Mouse (Mus musculus): ENCODE measurements around the gene Cnga1. TPM values are rescaled to one million over a fixed set of nuclear protein-coding genes. Genes with fewer than 3 reads are reported as not detected.
A peak's percentile ranks its signal among the peaks of the same experiment; 100 is the strongest.
"Not testable (repeated sequence)": the region's sequence is repeated elsewhere in the genome, so short reads cannot be mapped to it uniquely, and the experiment has no call there.

Cnga1 gene
- polyA plus RNA-seq, 2 experiments: 0.03 TPM; not detected in 1

DNA sequence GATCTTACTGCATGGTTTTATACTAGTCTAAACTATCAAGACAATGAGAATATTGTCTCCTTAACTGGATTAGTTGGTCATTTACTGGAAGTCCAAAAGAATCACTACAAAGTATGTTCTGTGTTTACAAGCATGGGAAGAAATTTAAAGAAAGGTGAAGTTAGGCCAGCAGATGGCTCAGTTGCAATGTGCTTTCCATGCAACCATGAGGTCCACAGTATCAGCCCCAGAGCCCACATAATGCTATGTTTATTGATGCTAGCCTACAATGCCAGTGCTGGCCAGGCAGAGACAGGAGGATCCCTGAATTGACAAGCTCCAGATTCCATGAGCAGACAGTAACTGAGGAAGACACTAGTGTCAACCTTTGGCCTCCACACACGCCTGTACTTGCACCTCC is 23.1 kb downstream of the Cnga1 start:
- 86% methylated on average over 1 of the region's 1 CpGs for WGBS
- Histone ChIP-seq H3K9ac (ENCODE audit: low read depth, low read length, severe bottlenecking) (no peak overlapping the region), H3K4me2 (replicated peaks; ENCODE audit: low read depth, low read length, severe bottlenecking) (no peak overlapping the region), H3K27me3 (ENCODE audit: control insufficient read depth, insufficient read depth, low read length) (no peaks in the 10 kb centered on the region), H3K36me3 (ENCODE audit: control insufficient read depth, insufficient read depth, low read length) (no peaks in the 10 kb centered on the region), H3K27ac (replicated peaks; ENCODE audit: low read depth, low read length) (no peak overlapping the region), H3K4me3 (replicated peaks; ENCODE audit: low read length) (no peak overlapping the region), H3K9me3 (ENCODE audit: control insufficient read depth, low read length) (no peaks in the 10 kb centered on the region), H3K4me1 (ENCODE audit: control insufficient read depth, insufficient read depth, low read length) (no peaks in the 10 kb centered on the region)
- no peak for DNase-seq (ENCODE audit: low spot score)
- ATAC-seq (ENCODE audit: low FRiP score, low read depth): no peak
- no peak for TF ChIP-seq POLR2A (IDR thresholded peaks at IDR 0.05; ENCODE audit: borderline replicate concordance, extremely low read depth, insufficient read depth, insufficient read length)

DNA sequence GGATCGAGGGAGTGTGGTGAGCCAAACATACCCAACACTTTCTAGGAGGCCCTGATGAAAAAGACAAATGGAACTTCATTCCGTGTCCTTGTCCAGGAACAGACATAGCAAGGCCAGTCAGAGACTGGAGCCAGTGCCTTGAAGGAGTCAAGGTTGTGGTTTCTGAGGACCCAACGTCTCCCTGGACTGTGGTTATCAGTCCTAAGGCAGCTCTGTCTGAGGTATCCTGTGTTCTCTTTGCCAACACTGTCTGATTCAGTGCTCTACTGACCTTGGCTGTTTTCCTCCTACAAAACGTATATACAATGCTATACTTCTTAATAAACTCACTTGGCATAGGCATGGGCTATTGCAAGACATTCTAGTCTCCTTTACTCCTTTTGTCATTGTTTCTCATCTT is 26.7 kb downstream of the Cnga1 start:
- H3K9ac ChIP-seq (ENCODE audit: low read depth, low read length, severe bottlenecking): no peak overlapping the region
- TF ChIP-seq POLR2A (IDR thresholded peaks at IDR 0.05; ENCODE audit: borderline replicate concordance, extremely low read depth, insufficient read depth, insufficient read length): no peak
- no peaks in the 10 kb centered on the region for H3K4me1 ChIP-seq (ENCODE audit: control insufficient read depth, insufficient read depth, low read length)
- H3K27me3 ChIP-seq (ENCODE audit: control insufficient read depth, insufficient read depth, low read length): no peaks in the 10 kb centered on the region
- no peaks in the 10 kb centered on the region for H3K9me3 ChIP-seq (ENCODE audit: control insufficient read depth, low read length)
- H3K4me3 ChIP-seq (replicated peaks; ENCODE audit: low read length): no peak overlapping the region
- H3K36me3 ChIP-seq (ENCODE audit: control insufficient read depth, insufficient read depth, low read length): no peaks in the 10 kb centered on the region
- H3K4me2 ChIP-seq (replicated peaks; ENCODE audit: low read depth, low read length, severe bottlenecking): no peak overlapping the region
- 90% methylated on average over 4 of the region's 4 CpGs for WGBS
- DNase-seq (ENCODE audit: low spot score) (no peak), ATAC-seq (ENCODE audit: low FRiP score, low read depth) (no peak)
- H3K27ac ChIP-seq (replicated peaks; ENCODE audit: low read depth, low read length): no peak overlapping the region

DNA sequence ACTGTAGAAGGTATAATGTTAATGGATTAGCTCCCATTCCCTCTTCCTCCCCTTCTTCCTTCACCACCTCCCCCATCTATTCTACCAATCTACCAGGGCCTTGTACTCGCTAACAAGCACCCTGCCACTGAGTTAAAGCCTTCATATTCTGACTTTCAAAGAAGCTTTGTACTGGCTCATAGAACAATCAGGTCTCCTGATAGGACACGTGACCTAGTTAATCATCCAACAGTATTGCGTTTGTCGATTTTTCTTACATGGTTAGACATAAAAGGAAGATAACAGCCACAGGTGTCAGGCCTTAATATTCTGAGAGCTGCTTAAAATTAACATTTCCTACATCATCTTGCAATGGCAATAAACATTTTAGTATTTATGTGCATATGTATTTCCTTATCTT is 40.9 kb downstream of the Cnga1 start:
- TF ChIP-seq POLR2A (IDR thresholded peaks at IDR 0.05; ENCODE audit: borderline replicate concordance, extremely low read depth, insufficient read depth, insufficient read length): no peak
- WGBS: 93% methylated on average over 4 of the region's 4 CpGs

DNA sequence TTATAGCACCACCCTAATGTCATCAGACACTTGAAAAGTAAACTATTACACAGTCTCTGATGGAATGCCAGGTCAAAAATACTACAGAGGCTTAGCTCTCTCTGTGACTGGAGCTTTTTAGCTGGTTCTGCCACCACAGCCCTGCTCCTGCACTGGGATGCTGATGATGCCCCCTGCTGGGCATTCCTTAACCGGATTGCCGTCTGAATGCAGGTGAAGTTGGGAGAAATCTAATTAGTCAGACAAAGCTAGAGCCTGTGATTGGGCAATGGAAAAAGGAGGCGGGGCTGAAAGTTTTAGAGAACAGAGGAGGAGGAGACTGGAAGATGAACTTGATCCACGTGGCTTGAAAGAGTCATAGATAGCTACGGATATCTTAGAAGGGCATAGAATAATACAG is 43.1 kb downstream of the Cnga1 start:
- Histone ChIP-seq H3K9me3 (ENCODE audit: control insufficient read depth, low read length) (no peaks in the 10 kb centered on the region), H3K27ac (replicated peaks; ENCODE audit: low read depth, low read length) (no peak overlapping the region), H3K27me3 (ENCODE audit: control insufficient read depth, insufficient read depth, low read length) (no peaks in the 10 kb centered on the region), H3K4me1 (ENCODE audit: control insufficient read depth, insufficient read depth, low read length) (no peaks in the 10 kb centered on the region), H3K4me3 (replicated peaks; ENCODE audit: low read length) (no peak overlapping the region), H3K9ac (ENCODE audit: low read depth, low read length, severe bottlenecking) (no peak overlapping the region), H3K4me2 (replicated peaks; ENCODE audit: low read depth, low read length, severe bottlenecking) (no peak overlapping the region), H3K36me3 (ENCODE audit: control insufficient read depth, insufficient read depth, low read length) (no peaks in the 10 kb centered on the region)
- peak; percentile 27 for DNase-seq (ENCODE audit: low spot score)
- WGBS: 19% methylated on average over 5 of the region's 5 CpGs
- no peak; the same call in 1 of the 2 replicates for ATAC-seq (ENCODE audit: low FRiP score, low read depth)
- no peak for TF ChIP-seq POLR2A (IDR thresholded peaks at IDR 0.05; ENCODE audit: borderline replicate concordance, extremely low read depth, insufficient read depth, insufficient read length)

More for the DNA sequence above, 40.9 kb downstream of the Cnga1 start:
- Histone ChIP-seq H3K27me3 (ENCODE audit: control insufficient read depth, insufficient read depth, low read length) (no peaks in the 10 kb centered on the region), H3K4me3 (replicated peaks; ENCODE audit: low read length) (no peak overlapping the region), H3K27ac (replicated peaks; ENCODE audit: low read depth, low read length) (no peak overlapping the region), H3K4me2 (replicated peaks; ENCODE audit: low read depth, low read length, severe bottlenecking) (no peak overlapping the region), H3K9ac (ENCODE audit: low read depth, low read length, severe bottlenecking) (no peak overlapping the region), H3K9me3 (ENCODE audit: control insufficient read depth, low read length) (no peaks in the 10 kb centered on the region), H3K4me1 (ENCODE audit: control insufficient read depth, insufficient read depth, low read length) (no peaks in the 10 kb centered on the region), H3K36me3 (ENCODE audit: control insufficient read depth, insufficient read depth, low read length) (no peaks in the 10 kb centered on the region)
- DNase-seq (ENCODE audit: low spot score) (no peak), ATAC-seq (ENCODE audit: low FRiP score, low read depth) (no peak)

DNA sequence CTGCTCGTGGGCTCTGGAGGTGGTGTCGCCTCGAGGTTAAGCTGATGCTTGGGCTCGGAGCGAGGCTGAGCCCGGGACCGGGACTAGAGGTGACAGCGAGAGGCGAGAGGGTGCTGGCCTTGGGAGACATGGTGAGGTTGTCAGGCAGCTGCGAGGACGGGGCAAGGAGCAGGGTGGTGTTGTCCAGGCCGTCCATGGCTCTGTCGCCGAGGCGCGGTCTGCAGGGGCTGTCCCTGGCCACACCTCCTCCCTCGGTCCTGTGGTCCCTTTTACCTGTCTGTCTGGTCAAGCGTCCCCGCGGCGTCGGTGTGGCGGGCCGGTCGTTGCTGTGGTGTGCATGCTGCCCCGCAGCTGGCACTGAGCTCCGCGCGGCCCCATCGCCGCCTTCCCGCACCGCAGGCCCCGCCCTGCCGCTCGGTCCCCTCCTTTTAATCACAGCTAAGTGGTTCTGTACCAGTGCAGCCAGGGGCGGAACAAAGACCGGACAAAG is 56.8 kb downstream of the Cnga1 start, which contains the start of gene Gm5868:
Gene Gm5868, minus strand, starts transcription at position 360 of the 490 bp plus-strand sequence.
- peak within 1 kb of the TSS; percentile 34 for H3K4me3 ChIP-seq (replicated peaks; ENCODE audit: low read length)
- H3K9me3 ChIP-seq (ENCODE audit: control insufficient read depth, low read length): no peaks in the 10 kb centered on the region
- DNase-seq (ENCODE audit: low spot score) (no peak), ATAC-seq (ENCODE audit: low FRiP score, low read depth) (no peak)
- peaks cover 14% of the 10 kb centered on the region; the same call in 1 of the 2 replicates for H3K27me3 ChIP-seq (ENCODE audit: control insufficient read depth, insufficient read depth, low read length)
- peak within 1 kb of the TSS; percentile 59 for H3K4me2 ChIP-seq (replicated peaks; ENCODE audit: low read depth, low read length, severe bottlenecking)
- 1% methylated on average over 30 of the region's 38 CpGs for WGBS
- no peak for TF ChIP-seq POLR2A (IDR thresholded peaks at IDR 0.05; ENCODE audit: borderline replicate concordance, extremely low read depth, insufficient read depth, insufficient read length)
- no peaks in the 10 kb centered on the region for H3K36me3 ChIP-seq (ENCODE audit: control insufficient read depth, insufficient read depth, low read length)
- peak within 1 kb of the TSS; percentile 40 for H3K9ac ChIP-seq (ENCODE audit: low read depth, low read length, severe bottlenecking)
- H3K27ac ChIP-seq (replicated peaks; ENCODE audit: low read depth, low read length): no peak within 1 kb of the TSS
- H3K4me1 ChIP-seq (ENCODE audit: control insufficient read depth, insufficient read depth, low read length): no peaks in the 10 kb centered on the region

DNA sequence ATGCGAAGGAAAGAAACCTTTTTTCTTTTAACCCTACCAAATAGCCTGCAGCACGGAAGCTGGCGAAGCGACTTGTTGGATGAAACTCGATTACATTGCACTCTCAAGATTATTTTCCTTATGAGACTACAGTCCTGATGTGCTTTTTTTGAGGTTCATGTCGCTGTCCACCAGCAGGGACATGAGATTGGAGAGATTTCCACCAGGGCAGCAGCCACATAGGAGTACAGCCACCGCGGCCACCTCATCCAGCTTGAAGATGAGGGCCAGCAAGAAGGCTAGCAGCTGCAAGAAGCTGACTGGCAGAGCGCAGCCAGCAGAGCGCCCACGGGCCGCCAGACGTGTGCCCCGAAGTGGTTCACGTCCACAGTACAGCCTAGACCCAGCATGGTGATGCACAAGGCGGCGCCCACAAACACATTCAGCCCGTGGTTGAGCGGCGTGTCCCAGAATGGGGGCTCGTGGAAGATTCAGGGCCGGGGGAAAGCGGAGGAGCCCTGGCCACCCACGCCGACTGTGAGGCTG is 57.3 kb downstream of the Cnga1 start:
- H3K4me1 ChIP-seq (ENCODE audit: control insufficient read depth, insufficient read depth, low read length); DNase-seq (ENCODE audit: low spot score); ATAC-seq (ENCODE audit: low FRiP score, low read depth); H3K9me3 ChIP-seq (ENCODE audit: control insufficient read depth, low read length); H3K36me3 ChIP-seq (ENCODE audit: control insufficient read depth, insufficient read depth, low read length); H3K27ac ChIP-seq (replicated peaks; ENCODE audit: low read depth, low read length): not testable (repeated sequence)
- Histone ChIP-seq H3K9ac (ENCODE audit: low read depth, low read length, severe bottlenecking) (peak overlapping the region; percentile 40; the same call in 1 of the 2 replicates), H3K4me3 (replicated peaks; ENCODE audit: low read length) (peak overlapping the region; percentile 34), H3K27me3 (ENCODE audit: control insufficient read depth, insufficient read depth, low read length) (peaks cover 14% of the 10 kb centered on the region; the same call in 1 of the 2 replicates), H3K4me2 (replicated peaks; ENCODE audit: low read depth, low read length, severe bottlenecking) (peak overlapping the region; percentile 59)
- 40% methylated on average over 22 of the region's 25 CpGs for WGBS

DNA sequence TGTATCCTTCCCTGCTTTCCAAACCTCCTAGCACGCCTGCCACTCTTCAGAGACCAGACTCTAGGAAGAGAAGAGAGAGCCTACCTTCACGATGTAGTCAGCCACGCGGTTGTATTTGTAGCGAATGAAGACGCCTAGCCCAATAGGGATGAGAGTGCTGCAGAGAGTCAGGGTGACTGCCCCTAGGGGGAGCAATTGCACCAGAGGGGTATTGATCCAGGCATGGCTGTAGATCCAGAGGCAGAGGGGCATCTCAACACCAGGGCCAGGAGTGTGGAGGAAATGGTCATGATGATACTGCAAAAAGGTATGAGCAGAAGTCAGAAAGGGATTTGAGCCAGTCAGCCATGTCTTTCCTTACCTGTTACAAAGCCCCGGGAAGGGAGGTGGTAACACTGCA is 58.0 kb downstream of the Cnga1 start:
- ATAC-seq (ENCODE audit: low FRiP score, low read depth); H3K27ac ChIP-seq (replicated peaks; ENCODE audit: low read depth, low read length): not testable (repeated sequence)
- WGBS: 44% methylated on average over 7 of the region's 7 CpGs

GRCm38 (mm10) chr5:72580970-72581332 is 63.1 kb downstream of the Cnga1 start, which contains the start of gene Zar1:
Zar1 (minus strand) TSS chr5:72581254.
- not testable (repeated sequence) for H3K36me3 ChIP-seq (ENCODE audit: control insufficient read depth, insufficient read depth, low read length); H3K9me3 ChIP-seq (ENCODE audit: control insufficient read depth, low read length); H3K27me3 ChIP-seq (ENCODE audit: control insufficient read depth, insufficient read depth, low read length); H3K27ac ChIP-seq (replicated peaks; ENCODE audit: low read depth, low read length); DNase-seq (ENCODE audit: low spot score); H3K4me1 ChIP-seq (ENCODE audit: control insufficient read depth, insufficient read depth, low read length)
- H3K4me3 ChIP-seq (replicated peaks; ENCODE audit: low read length): peak within 1 kb of the TSS; percentile 42
- ATAC-seq (ENCODE audit: low FRiP score, low read depth): peak; percentile 50; the same call in 1 of the 2 replicates
- H3K9ac ChIP-seq (ENCODE audit: low read depth, low read length, severe bottlenecking): peak within 1 kb of the TSS; percentile 52
- WGBS: 9% methylated on average over 17 of the region's 21 CpGs
- peak within 1 kb of the TSS; percentile 76 for H3K4me2 ChIP-seq (replicated peaks; ENCODE audit: low read depth, low read length, severe bottlenecking)

More for the DNA sequence above, 58.0 kb downstream of the Cnga1 start:
- H3K27me3 ChIP-seq (ENCODE audit: control insufficient read depth, insufficient read depth, low read length): peaks cover 15% of the 10 kb centered on the region; the same call in 1 of the 2 replicates
- DNase-seq (ENCODE audit: low spot score); H3K9ac ChIP-seq (ENCODE audit: low read depth, low read length, severe bottlenecking); H3K4me2 ChIP-seq (replicated peaks; ENCODE audit: low read depth, low read length, severe bottlenecking); H3K4me1 ChIP-seq (ENCODE audit: control insufficient read depth, insufficient read depth, low read length); H3K9me3 ChIP-seq (ENCODE audit: control insufficient read depth, low read length); H3K36me3 ChIP-seq (ENCODE audit: control insufficient read depth, insufficient read depth, low read length); H3K4me3 ChIP-seq (replicated peaks; ENCODE audit: low read length): not testable (repeated sequence)

Measured in limb, embryonic 14.5 days (tissue).